Mouse (Mus musculus) midbrain, embryonic 14.5 days (tissue): ENCODE data around the gene Gm20517. TPM values are rescaled to one million over a fixed set of nuclear protein-coding genes. Genes with fewer than 3 reads are reported as not detected.

Experiments
- ATAC-seq: fragments of 200-750 bp; cut with Nextera tagmentation; 2 replicates; pipeline ENCODE4 v1.8.0; 2017; ENCODE audit warnings: moderate number of reproducible peaks, moderate library complexity; ENCODE audit not compliant: low FRiP score, low TSS enrichment
- DNase-seq: peaks from one replicate; pipeline ENCODE4 v3.0.0-alpha.2; 2015
- H3K27ac ChIP-seq: fragments of 300-500 bp; sonication (generic); replicated peaks from 2 replicates; pipeline ENCODE4 v1.5.1; 2014; ENCODE audit warnings: mild to moderate bottlenecking, low read depth, low read length, moderate library complexity
- H3K27me3 ChIP-seq: fragments of 300-500 bp; sonication (generic); 2 replicates; pipeline ENCODE4 v1.6.1; 2014; ENCODE audit warnings: low read length, control low read depth, mixed read lengths; ENCODE audit not compliant: control insufficient read depth, insufficient read depth
- H3K36me3 ChIP-seq: fragments of 300-500 bp; sonication (generic); 2 replicates; pipeline ENCODE4 v1.6.1; 2014; ENCODE audit warnings: low read length, control low read depth; ENCODE audit not compliant: control insufficient read depth, insufficient read depth
- H3K4me1 ChIP-seq: fragments of 300-500 bp; sonication (generic); 2 replicates; pipeline ENCODE4 v1.6.1; 2014; ENCODE audit warnings: mild to moderate bottlenecking, antibody characterized with exemption, low read length, control low read depth; ENCODE audit not compliant: control insufficient read depth, insufficient read depth
- H3K4me2 ChIP-seq: fragments of 300-500 bp; sonication (generic); 2 replicates; pipeline ENCODE4 v1.6.1; 2014; ENCODE audit warnings: mild to moderate bottlenecking, low read length, moderate library complexity
- H3K4me3 ChIP-seq: fragments of 300-500 bp; sonication (generic); replicated peaks from 2 replicates; pipeline ENCODE4 v1.5.1; 2014; ENCODE audit warnings: low read depth, low read length
- H3K9ac ChIP-seq: fragments of 300-500 bp; sonication (generic); replicated peaks from 2 replicates; pipeline ENCODE4 v1.6.1; 2014; ENCODE audit warnings: mild to moderate bottlenecking, low read length, moderate library complexity
- H3K9me3 ChIP-seq: fragments of 300-500 bp; sonication (generic); 2 replicates; pipeline ENCODE4 v1.6.1; 2016; ENCODE audit warnings: low read length, control low read depth, mixed read lengths; ENCODE audit not compliant: control insufficient read depth
- WGBS: fragments of 180-500 bp; shearing (Covaris S2); extraction: QIAGEN DNeasy Blood & Tissue Kit; methylation state at CpG from one replicate; pipeline ENCODE4 v1.1.7; 2014; 5-methylcytosine and 5-hydroxymethylcytosine counted together
- polyA plus RNA-seq: library from polyadenylated mRNA; unstranded; fragments of >200 nt; fragmentation: Nextera tagmentation; extraction: Ambion mirVana; gene quantifications from 2 replicates; pipeline ENCODE4 v1.2.1, GENCODE M21; 2014

Gm20517 gene
- polyA plus RNA-seq, 1 experiment from 2014 or later: 3.2 TPM

- no peaks in the 10 kb centered on the region for H3K27me3 ChIP-seq
- no peak overlapping the region for H3K9ac ChIP-seq
- DNase-seq (no peak), ATAC-seq (no peak)
- peaks cover 24% of the 10 kb centered on the region for H3K36me3 ChIP-seq
- H3K4me2 ChIP-seq: no peak overlapping the region
- 87% methylated on average over 2 of the region's 2 CpGs for WGBS
- no peaks in the 10 kb centered on the region for H3K9me3 ChIP-seq
- H3K4me3 ChIP-seq: no peak overlapping the region
- no peak overlapping the region for H3K27ac ChIP-seq
- peaks cover 25% of the 10 kb centered on the region for H3K4me1 ChIP-seq
These were observed 16.4 kb downstream of the Gm20517 start for GRCm38 (mm10) chr17:47627791-47628190.

GRCm38 (mm10) chr17:47628851-47629676, 17.7 kb downstream of the Gm20517 start:
- H3K27ac ChIP-seq: peak overlapping the region; percentile 95
- WGBS: under 1% methylated on average over 62 of the region's 63 CpGs
- peak; percentile 95 for ATAC-seq

GRCm38 (mm10) chr17:47629717-47630677, 18.6 kb downstream of the Gm20517 start:
- DNase-seq (peak; percentile 60), ATAC-seq (peak; percentile 46)
- Histone ChIP-seq H3K27ac (peak overlapping the region; percentile 95), H3K4me2 (peak overlapping the region; percentile 67), H3K4me3 (peak overlapping the region; percentile 70), H3K9me3 (no peaks in the 10 kb centered on the region), H3K27me3 (no peaks in the 10 kb centered on the region), H3K36me3 (peaks cover 11% of the 10 kb centered on the region), H3K4me1 (peaks cover 26% of the 10 kb centered on the region), H3K9ac (peak overlapping the region; percentile 80)
- WGBS: under 1% methylated on average over 61 of the region's 61 CpGs

More at GRCm38 (mm10) chr17:47628851-47629676, 17.7 kb downstream of the Gm20517 start:
- H3K36me3 ChIP-seq: peaks cover 12% of the 10 kb centered on the region
- peak overlapping the region; percentile 70 for H3K4me3 ChIP-seq
- peaks cover 26% of the 10 kb centered on the region for H3K4me1 ChIP-seq
- DNase-seq: peak; percentile 98
- H3K4me2 ChIP-seq: peak overlapping the region; percentile 67
- no peaks in the 10 kb centered on the region for H3K9me3 ChIP-seq
- peak overlapping the region; percentile 80 for H3K9ac ChIP-seq
- no peaks in the 10 kb centered on the region for H3K27me3 ChIP-seq

GRCm38 (mm10) chr17:47630678-47631065, 19.3 kb downstream of the Gm20517 start, which contains the start of gene Usp49:
TSS of gene Usp49 (plus strand) at chr17:47630690.
- ATAC-seq: no peak

GRCm38 (mm10) chr17:47632181-47632840, 20.9 kb downstream of the Gm20517 start:
- Histone ChIP-seq H3K4me1 (peaks cover 26% of the 10 kb centered on the region), H3K27me3 (no peaks in the 10 kb centered on the region), H3K9me3 (no peaks in the 10 kb centered on the region), H3K4me3 (no peak overlapping the region), H3K4me2 (peak overlapping the region; percentile 67), H3K36me3 (peaks cover 15% of the 10 kb centered on the region; the same call in 1 of the 2 replicates), H3K27ac (no peak overlapping the region), H3K9ac (no peak overlapping the region)
- WGBS: 76% methylated on average over 4 of the region's 4 CpGs
- DNase-seq (no peak), ATAC-seq (no peak)

More at GRCm38 (mm10) chr17:47630678-47631065, 19.3 kb downstream of the Gm20517 start, which contains the start of gene Usp49:
- Histone ChIP-seq H3K9me3 (no peaks in the 10 kb centered on the region), H3K4me3 (peak within 1 kb of the TSS; percentile 70), H3K4me1 (peaks cover 26% of the 10 kb centered on the region), H3K27ac (peak within 1 kb of the TSS; percentile 95), H3K4me2 (peak within 1 kb of the TSS; percentile 67), H3K36me3 (peaks cover 12% of the 10 kb centered on the region), H3K27me3 (no peaks in the 10 kb centered on the region), H3K9ac (peak within 1 kb of the TSS; percentile 80)
- 2% methylated on average over 3 of the region's 3 CpGs for WGBS
- DNase-seq: no peak

GRCm38 (mm10) chr17:47633999-47634770, 22.8 kb downstream of the Gm20517 start:
- no peak overlapping the region for H3K27ac ChIP-seq
- no peak overlapping the region for H3K9ac ChIP-seq
- ATAC-seq (no peak), DNase-seq (no peak)
- no peak overlapping the region for H3K4me2 ChIP-seq
- peaks cover 24% of the 10 kb centered on the region for H3K4me1 ChIP-seq
- no peaks in the 10 kb centered on the region for H3K9me3 ChIP-seq
- H3K4me3 ChIP-seq: no peak overlapping the region
- H3K27me3 ChIP-seq: no peaks in the 10 kb centered on the region
- H3K36me3 ChIP-seq: peaks cover 15% of the 10 kb centered on the region; the same call in 1 of the 2 replicates
- WGBS: 84% methylated on average over 7 of the region's 7 CpGs

GRCm38 (mm10) chr17:47642992-47643391, 31.6 kb downstream of the Gm20517 start:
- 83% methylated on average over 2 of the region's 2 CpGs for WGBS

More at GRCm38 (mm10) chr17:47642992-47643391, 31.6 kb downstream of the Gm20517 start:
- Histone ChIP-seq H3K9ac (no peak overlapping the region), H3K36me3 (no peaks in the 10 kb centered on the region), H3K4me1 (no peaks in the 10 kb centered on the region), H3K27me3 (no peaks in the 10 kb centered on the region), H3K9me3 (no peaks in the 10 kb centered on the region), H3K27ac (no peak overlapping the region), H3K4me2 (no peak overlapping the region), H3K4me3 (no peak overlapping the region)
- no peak for DNase-seq
- no peak for ATAC-seq
